8 mouse cellular contexts compared by ENCODE assay signal in genomic region chr10:127288328-127288799, GRCm38 (mm10). TPM values are rescaled to one million over a fixed set of nuclear protein-coding genes. Genes with fewer than 3 reads are reported as not detected.
DNase-seq lines count a peak whose midpoint lies in the region; ATAC-seq and TF ChIP-seq lines count a peak whose summit lies in the region.

No protein-coding gene starts in this region.

- H3K27ac ChIP-seq in layer of hippocampus, adult 2 months, result peak overlapping the region; percentile 97
- peak overlapping the region; percentile 98 for H3K27ac ChIP-seq in embryonic facial prominence, embryonic 14.5 days (replicated peaks; ENCODE audit: low read depth, low read length)
- peak overlapping the region; percentile 97 for H3K27ac ChIP-seq in hindbrain, embryonic 14.5 days

- peaks cover 30% of the 10 kb centered on the region for H3K4me1 ChIP-seq in embryonic facial prominence, embryonic 14.5 days (ENCODE audit: control insufficient read depth, insufficient read depth, low read length)
- peaks cover 46% of the 10 kb centered on the region for H3K4me1 ChIP-seq in hindbrain, embryonic 14.5 days (replicated peaks; ENCODE audit: control insufficient read depth, insufficient read depth, low read length)
- H3K4me1 ChIP-seq in lung, adult 2 months (ENCODE audit: control insufficient read depth, insufficient read depth, low read length), result peaks cover 21% of the 10 kb centered on the region

- peaks cover 42% of the 10 kb centered on the region for H3K36me3 ChIP-seq in embryonic facial prominence, embryonic 14.5 days (ENCODE audit: control insufficient read depth, insufficient read depth, low read length)
- peaks cover 42% of the 10 kb centered on the region for H3K36me3 ChIP-seq in hindbrain, embryonic 14.5 days (replicated peaks; ENCODE audit: control insufficient read depth, insufficient read depth)

- H3K27me3 ChIP-seq in embryonic facial prominence, embryonic 14.5 days (replicated peaks; ENCODE audit: control insufficient read depth, insufficient read depth, low read length), result no peaks in the 10 kb centered on the region
- H3K27me3 ChIP-seq in hindbrain, embryonic 14.5 days (ENCODE audit: control insufficient read depth, insufficient read depth, low read length), result no peaks in the 10 kb centered on the region

- peak overlapping the region; percentile 87 for H3K4me3 ChIP-seq in layer of hippocampus, adult 2 months
- peak overlapping the region; percentile 59 for H3K4me3 ChIP-seq in embryonic facial prominence, embryonic 14.5 days (ENCODE audit: low read depth, low read length)
- peak overlapping the region; percentile 78 for H3K4me3 ChIP-seq in hindbrain, embryonic 14.5 days (replicated peaks; ENCODE audit: low read length)
- peak overlapping the region; percentile 73 for H3K4me3 ChIP-seq in lung, adult 2 months (replicated peaks; ENCODE audit: extremely low read depth, low read depth, low read length)

- DNase-seq in layer of hippocampus, adult 2 months (ENCODE audit: low spot score in 2 of 2), result peak in 1 of 2 experiments; percentile 37
- DNase-seq in layer of hippocampus, adult 8-10 months (ENCODE audit: low spot score in 2 of 2), result no peak
- peak; percentile 78 for DNase-seq in MN1 (ENCODE audit: low spot score)
- peak; percentile 82 for DNase-seq in embryonic facial prominence, embryonic 14.5 days (ENCODE audit: low spot score)
- DNase-seq in hindbrain, embryonic 14.5 days (ENCODE audit: low spot score), result peak; percentile 33
- DNase-seq in lung, adult 2 months, result no peak
- DNase-seq in right cerebral cortex, postnatal 14 days, result peak; percentile 45
- no peak for DNase-seq in ovary, postnatal 10 days (ENCODE audit: low spot score)

- peak; percentile 16 for ATAC-seq in embryonic facial prominence, embryonic 14.5 days (ENCODE audit: low read depth)
- ATAC-seq in hindbrain, embryonic 14.5 days (ENCODE audit: low FRiP score), result 0 out of 2 replicates have a peak, but pooled peaks have one; percentile 1

- 0% methylated on average over 16 of the region's 28 CpGs for WGBS in embryonic facial prominence, embryonic 14.5 days
- 0% methylated on average over 16 of the region's 28 CpGs for WGBS in hindbrain, embryonic 14.5 days
- 2% methylated on average over 21 of the region's 28 CpGs for WGBS in lung, adult 2 months

- no peak for TF ChIP-seq CTCF in layer of hippocampus, adult 2 months (conservative IDR thresholded peaks at IDR 0.05)
- no peak for TF ChIP-seq CTCF in lung, adult 2 months (IDR thresholded peaks at IDR 0.05; ENCODE audit: insufficient read depth, low read length)

- H3K4me2 ChIP-seq in embryonic facial prominence, embryonic 14.5 days (ENCODE audit: low read depth, low read length), result peak overlapping the region; percentile 95
- H3K4me2 ChIP-seq in hindbrain, embryonic 14.5 days (replicated peaks), result peak overlapping the region; percentile 92

- H3K9me3 ChIP-seq in embryonic facial prominence, embryonic 14.5 days (ENCODE audit: control insufficient read depth, low read length), result no peaks in the 10 kb centered on the region
- no peaks in the 10 kb centered on the region for H3K9me3 ChIP-seq in hindbrain, embryonic 14.5 days (ENCODE audit: control insufficient read depth, low read length)

- H3K9ac ChIP-seq in embryonic facial prominence, embryonic 14.5 days (ENCODE audit: low read depth, low read length), result peak overlapping the region; percentile 84
- peak overlapping the region; percentile 83 for H3K9ac ChIP-seq in hindbrain, embryonic 14.5 days

- TF ChIP-seq POLR2A in lung, adult 2 months (IDR thresholded peaks at IDR 0.05; ENCODE audit: borderline replicate concordance, extremely low read depth, low read depth, low read length), result peak; percentile 32; the same call in 1 of the 2 replicates

RNA-seq across cellular contexts. Expression of gene Mbd6, which starts 0.5 kb away (rescaled TPM):
- 10 to 100 TPM; 54.3 to 60.6 TPM for total RNA-seq in layer of hippocampus, adult 2 months (2021)
- total RNA-seq in layer of hippocampus, adult 8-10 months (2022), result 10 to 100 TPM; 56.3 to 61.6 (median 56.8) TPM
- polyA plus RNA-seq in embryonic facial prominence, embryonic 14.5 days (2014; fragmentation: Nextera tagmentation; extraction: Ambion mirVana), result 15.8 and 17.6 TPM in 2 replicates
- 16.2 and 20.0 TPM in 2 replicates for polyA plus RNA-seq in hindbrain, embryonic 14.5 days (2014; fragmentation: Nextera tagmentation; extraction: Ambion mirVana)
- polyA plus RNA-seq in lung, adult 2 months (2012; rRNA removed), result 52.2 and 57.6 TPM in 2 replicates

RNA-seq across cellular contexts. Expression of gene Dctn2, which starts 22.2 kb away (rescaled TPM):
- total RNA-seq in layer of hippocampus, adult 2 months (2021), result 100 to 1,000 TPM; 259 to 272 TPM
- total RNA-seq in layer of hippocampus, adult 8-10 months (2022), result 100 to 1,000 TPM; 260 to 271 (median 262) TPM
- polyA plus RNA-seq in embryonic facial prominence, embryonic 14.5 days (2014; fragmentation: Nextera tagmentation; extraction: Ambion mirVana), result 166 and 186 TPM in 2 replicates
- 281 and 296 TPM in 2 replicates for polyA plus RNA-seq in hindbrain, embryonic 14.5 days (2014; fragmentation: Nextera tagmentation; extraction: Ambion mirVana)
- polyA plus RNA-seq in lung, adult 2 months (2012; rRNA removed), result 149 and 178 TPM in 2 replicates

RNA-seq across cellular contexts. Expression of gene Mars, which starts 23.2 kb away (rescaled TPM):
- total RNA-seq in layer of hippocampus, adult 2 months (2021), result 10 to 100 TPM; 55.6 to 60.0 TPM
- 10 to 100 TPM; 56.7 to 65.8 (median 63.9) TPM for total RNA-seq in layer of hippocampus, adult 8-10 months (2022)
- 106 and 108 TPM in 2 replicates for polyA plus RNA-seq in embryonic facial prominence, embryonic 14.5 days (2014; fragmentation: Nextera tagmentation; extraction: Ambion mirVana)
- polyA plus RNA-seq in hindbrain, embryonic 14.5 days (2014; fragmentation: Nextera tagmentation; extraction: Ambion mirVana), result 113 and 124 TPM in 2 replicates
- 35.4 and 36.9 TPM in 2 replicates for polyA plus RNA-seq in lung, adult 2 months (2012; rRNA removed)

RNA-seq across cellular contexts. Expression of gene Kif5a, which starts 25.2 kb away (rescaled TPM):
- total RNA-seq in layer of hippocampus, adult 2 months (2021), result 100 to 1,000 TPM; 715 to 773 TPM
- total RNA-seq in layer of hippocampus, adult 8-10 months (2022), result 100 to 1,000 TPM; 807 to 850 (median 831) TPM
- polyA plus RNA-seq in embryonic facial prominence, embryonic 14.5 days (2014; fragmentation: Nextera tagmentation; extraction: Ambion mirVana), result 13.7 and 14.6 TPM in 2 replicates
- polyA plus RNA-seq in hindbrain, embryonic 14.5 days (2014; fragmentation: Nextera tagmentation; extraction: Ambion mirVana), result 118 and 129 TPM in 2 replicates
- polyA plus RNA-seq in lung, adult 2 months (2012; rRNA removed), result 1.3 TPM in 2 replicates

RNA-seq across cellular contexts. Expression of gene Arhgap9, which starts 33.4 kb away (rescaled TPM):
- total RNA-seq in layer of hippocampus, adult 2 months (2021), result under 1 TPM; 0.56 to 0.79 TPM
- 1 to 10 TPM in 3 of 4 experiments, under 1 TPM in 1; 0.60 to 4.6 (median 2.2) TPM for total RNA-seq in layer of hippocampus, adult 8-10 months (2022)
- 3.7 and 4.4 TPM in 2 replicates for polyA plus RNA-seq in embryonic facial prominence, embryonic 14.5 days (2014; fragmentation: Nextera tagmentation; extraction: Ambion mirVana)
- polyA plus RNA-seq in hindbrain, embryonic 14.5 days (2014; fragmentation: Nextera tagmentation; extraction: Ambion mirVana), result 0.88 and 1.1 TPM in 2 replicates
- 18.2 and 19.2 TPM in 2 replicates for polyA plus RNA-seq in lung, adult 2 months (2012; rRNA removed)

Comparison
In these comparisons a context has a peak if more than half of its experiments do, and no peak if none do; other contexts are left out.
1. DNase-seq: peak in MN1 (single experiment), embryonic facial prominence, embryonic 14.5 days (single experiment), hindbrain, embryonic 14.5 days (single experiment) and right cerebral cortex, postnatal 14 days (single experiment); none in layer of hippocampus, adult 8-10 months (0 of 2), lung, adult 2 months (single experiment) and ovary, postnatal 10 days (single experiment).
2. Peak in every context shown above with its lines, with median percentiles within 50 percentile points of each other: H3K27ac ChIP-seq and H3K4me3 ChIP-seq.